Mouse (Mus musculus) lung, postnatal 0 days (tissue): ENCODE measurements at regions not wholly inside any gene's neighbourhood (a gene's known extent, or its start where the extent isn't known, plus 50 kb on each side); places are given as distances from the start of the nearest gene placed in this dataset.
A peak's percentile ranks its signal among the peaks of the same experiment; 100 is the strongest.

Source experiments
- ATAC-seq: fragments of 200-750 bp; cut with Nextera tagmentation; 2 replicates; pipeline ENCODE4 v1.8.0; 2017; ENCODE audit warnings: moderate library complexity
- DNase-seq: peaks from one replicate; pipeline ENCODE4 v3.0.0-alpha.2; 2016; ENCODE audit warnings: low spot score
- H3K27ac ChIP-seq: fragments of 300-500 bp; sonication (generic); 2 replicates; pipeline ENCODE4 v1.5.1; 2014; ENCODE audit warnings: antibody characterized with exemption, mild to moderate bottlenecking, low read length, mixed read lengths
- H3K27me3 ChIP-seq: fragments of 300-500 bp; sonication (generic); replicated peaks from 2 replicates; pipeline ENCODE4 v1.6.1; 2014; ENCODE audit warnings: low read length, mixed read lengths; ENCODE audit not compliant: insufficient read depth
- H3K36me3 ChIP-seq: fragments of 300-500 bp; sonication (generic); 2 replicates; pipeline ENCODE4 v1.6.1; 2014; ENCODE audit warnings: low read length, mixed read lengths; ENCODE audit not compliant: insufficient read depth
- H3K4me1 ChIP-seq: fragments of 300-500 bp; sonication (generic); 2 replicates; pipeline ENCODE4 v1.6.1; 2014; ENCODE audit warnings: antibody characterized with exemption, low read depth, low read length, mixed read lengths; ENCODE audit not compliant: insufficient read depth
- H3K4me2 ChIP-seq: fragments of 300-500 bp; sonication (generic); replicated peaks from 2 replicates; pipeline ENCODE4 v1.6.1; 2014; ENCODE audit warnings: low read depth, mild to moderate bottlenecking, low read length, moderate library complexity, mixed read lengths
- H3K4me3 ChIP-seq: fragments of 300-500 bp; sonication (generic); 2 replicates; pipeline ENCODE4 v1.5.1; 2014; ENCODE audit warnings: low read depth, low read length
- H3K9ac ChIP-seq: fragments of 300-500 bp; sonication (generic); replicated peaks from 2 replicates; pipeline ENCODE4 v1.6.1; 2014; ENCODE audit warnings: low read depth, mild to moderate bottlenecking
- H3K9me3 ChIP-seq: fragments of 300-500 bp; sonication (generic); 2 replicates; pipeline ENCODE4 v1.6.1; 2016; ENCODE audit warnings: low read length, mixed read lengths
- CTCF ChIP-seq: IDR thresholded peaks from 2 replicates; pipeline ENCODE4 v1.5.1; 2016; ENCODE audit warnings: antibody characterized with exemption, mild to moderate bottlenecking
- EP300 ChIP-seq: IDR thresholded peaks from 2 replicates; pipeline ENCODE4 v1.6.1; 2016; ENCODE audit warnings: antibody characterized with exemption, mild to moderate bottlenecking, control low read depth
- WGBS: fragments of 180-500 bp; shearing (Covaris S2); extraction: QIAGEN DNeasy Blood & Tissue Kit; methylation state at CpG from one replicate; pipeline ENCODE4 v1.1.7; 2014; 5-methylcytosine and 5-hydroxymethylcytosine counted together

DNA sequence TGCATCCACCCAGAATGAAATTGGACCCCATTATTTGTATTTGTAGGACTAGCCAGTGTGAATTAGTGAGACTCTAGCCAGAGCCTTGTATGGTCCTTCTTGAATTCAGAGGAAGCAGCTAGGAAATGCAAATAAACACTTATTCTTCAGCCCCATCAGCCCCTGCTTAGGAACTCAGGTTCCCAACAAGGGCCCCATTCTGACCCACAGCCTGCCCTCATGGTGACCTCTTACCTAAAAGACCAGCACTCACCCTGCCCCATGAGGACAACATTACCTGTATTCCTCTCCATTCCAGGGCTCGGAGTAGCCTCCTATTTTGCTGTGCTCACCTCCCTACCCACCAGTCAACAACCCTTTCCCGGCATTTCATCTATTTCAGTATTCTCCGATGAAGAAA lies 283.6 kb upstream of the Noct start:
- Histone ChIP-seq H3K4me1 (peaks cover 2% of the 10 kb centered on the region; the same call in 1 of the 2 replicates), H3K4me2 (no peak overlapping the region), H3K27me3 (no peaks in the 10 kb centered on the region), H3K36me3 (no peaks in the 10 kb centered on the region), H3K9ac (no peak overlapping the region), H3K27ac (no peak overlapping the region), H3K9me3 (no peaks in the 10 kb centered on the region), H3K4me3 (no peak overlapping the region)
- DNase-seq (no peak), ATAC-seq (no peak)
- 56% methylated on average over 3 of the region's 3 CpGs for WGBS
- no peak for TF ChIP-seq CTCF
- no peak for TF ChIP-seq EP300

DNA sequence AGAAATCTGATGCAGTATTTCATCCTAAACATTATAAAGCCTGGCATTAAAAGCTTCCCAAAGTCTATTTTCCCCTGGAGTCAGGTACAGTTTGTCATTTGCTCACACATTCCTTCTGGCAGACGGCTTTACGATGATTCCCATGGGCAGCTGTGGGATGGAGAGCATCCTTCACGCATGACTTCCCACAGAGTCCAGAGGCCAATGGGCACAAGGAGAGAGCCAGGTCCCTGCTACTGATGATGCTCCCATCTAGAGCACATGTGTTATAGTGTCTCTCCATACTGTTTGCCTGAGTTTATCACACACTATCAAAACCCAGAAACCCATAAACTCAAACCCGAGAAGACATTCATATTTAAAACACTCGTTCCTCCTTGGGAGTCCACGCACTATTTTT lies 270.8 kb upstream of the Noct start:
- no peak overlapping the region for H3K4me2 ChIP-seq
- H3K36me3 ChIP-seq: no peaks in the 10 kb centered on the region
- H3K4me1 ChIP-seq: no peaks in the 10 kb centered on the region
- no peaks in the 10 kb centered on the region for H3K9me3 ChIP-seq
- no peaks in the 10 kb centered on the region for H3K27me3 ChIP-seq
- no peak overlapping the region for H3K4me3 ChIP-seq
- H3K27ac ChIP-seq: no peak overlapping the region
- H3K9ac ChIP-seq: no peak overlapping the region
- ATAC-seq: no peak
- 87% methylated on average over 6 of the region's 6 CpGs for WGBS
- TF ChIP-seq EP300 (no peak), CTCF (no peak)
- DNase-seq: no peak

DNA sequence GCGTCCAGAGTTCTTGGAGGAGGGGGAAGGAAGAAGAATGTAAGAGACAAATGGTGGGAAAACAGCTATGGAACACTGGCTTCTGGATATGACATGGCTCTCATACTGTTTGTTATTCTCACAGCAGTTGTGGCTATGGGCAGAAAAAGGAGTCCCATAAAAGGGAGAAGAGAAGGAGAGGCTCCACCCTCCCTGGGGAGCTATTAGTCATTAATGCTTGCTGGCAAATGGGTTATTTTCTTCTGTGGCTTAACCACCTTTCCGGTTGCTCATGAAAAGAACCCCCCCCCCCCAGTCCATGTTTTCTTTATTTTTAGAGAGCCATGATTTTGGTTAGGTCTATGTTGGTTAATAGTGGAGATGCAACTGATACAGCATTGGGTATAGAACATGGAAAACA lies 253.9 kb upstream of the Noct start:
- Histone ChIP-seq H3K9me3 (no peaks in the 10 kb centered on the region), H3K27me3 (no peaks in the 10 kb centered on the region), H3K27ac (no peak overlapping the region), H3K36me3 (no peaks in the 10 kb centered on the region), H3K4me2 (no peak overlapping the region), H3K4me3 (no peak overlapping the region), H3K4me1 (no peaks in the 10 kb centered on the region), H3K9ac (no peak overlapping the region)
- ATAC-seq: no peak
- DNase-seq: no peak
- WGBS: 96% methylated on average over 2 of the region's 2 CpGs
- TF ChIP-seq CTCF: no peak
- TF ChIP-seq EP300: no peak

DNA sequence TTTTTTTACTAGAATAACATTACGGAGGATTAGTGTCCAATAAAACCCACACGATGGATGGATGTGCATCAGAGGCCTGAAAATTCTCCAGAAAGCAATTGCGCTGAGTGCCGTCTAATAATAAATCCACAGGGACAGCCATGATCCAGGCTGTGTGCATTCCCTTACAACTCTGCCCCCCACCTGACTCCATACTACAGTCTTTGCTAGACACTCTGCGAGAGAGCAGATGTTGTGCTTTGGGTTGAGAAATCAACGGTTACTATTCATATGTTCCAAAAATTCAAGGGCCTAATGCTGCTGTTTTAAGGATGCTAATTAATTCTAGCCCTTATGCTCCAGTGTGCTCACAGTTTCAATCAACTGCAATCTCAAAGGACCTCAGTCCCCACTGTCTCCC lies 251.2 kb upstream of the Noct start:
- WGBS: 90% methylated on average over 6 of the region's 6 CpGs
- TF ChIP-seq EP300 (no peak), CTCF (no peak)
- H3K9me3 ChIP-seq: no peaks in the 10 kb centered on the region
- H3K4me1 ChIP-seq: no peaks in the 10 kb centered on the region; the same call in 1 of the 2 replicates
- H3K9ac ChIP-seq: no peak overlapping the region
- H3K4me2 ChIP-seq: no peak overlapping the region
- H3K27me3 ChIP-seq: no peaks in the 10 kb centered on the region
- no peak overlapping the region for H3K4me3 ChIP-seq
- H3K27ac ChIP-seq: no peak overlapping the region
- no peaks in the 10 kb centered on the region for H3K36me3 ChIP-seq
- ATAC-seq: no peak
- no peak for DNase-seq

DNA sequence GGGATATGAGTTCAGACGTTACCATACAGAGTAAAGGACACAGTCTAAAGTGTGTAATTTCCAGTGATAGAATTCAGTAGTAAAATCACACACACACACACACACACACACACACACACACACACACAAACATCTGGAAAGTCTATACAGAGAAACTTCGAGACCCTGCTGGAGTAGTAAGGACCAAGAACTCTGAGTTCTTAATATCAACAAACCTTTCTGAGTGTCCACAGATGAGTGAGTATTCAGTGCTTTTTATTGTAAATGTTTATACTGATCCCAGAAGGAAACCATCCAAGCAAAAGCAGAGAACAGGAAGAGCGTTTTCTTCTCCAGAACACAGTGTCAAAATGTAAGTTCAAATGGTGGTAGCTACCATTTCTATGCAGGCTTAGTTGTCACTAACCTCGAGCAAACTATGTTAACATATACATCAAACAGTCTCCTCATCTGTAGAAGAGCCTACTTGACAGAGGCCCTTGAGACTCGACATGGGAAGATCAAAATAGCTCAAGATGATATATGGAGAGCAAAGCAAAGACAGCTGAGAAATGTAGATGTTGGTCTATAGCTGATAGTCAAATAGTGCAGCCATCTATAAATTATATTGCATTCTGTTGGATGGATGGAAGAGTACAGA lies 248.0 kb upstream of the Noct start:
- TF ChIP-seq CTCF (no peak), EP300 (no peak)
- Histone ChIP-seq H3K4me3 (no peak overlapping the region), H3K36me3 (no peaks in the 10 kb centered on the region), H3K4me2 (no peak overlapping the region), H3K4me1 (no peaks in the 10 kb centered on the region; the same call in 1 of the 2 replicates), H3K27ac (no peak overlapping the region), H3K27me3 (no peaks in the 10 kb centered on the region), H3K9me3 (no peaks in the 10 kb centered on the region), H3K9ac (no peak overlapping the region)
- WGBS: 33% methylated on average over 5 of the region's 5 CpGs
- DNase-seq: no peak
- no peak for ATAC-seq

DNA sequence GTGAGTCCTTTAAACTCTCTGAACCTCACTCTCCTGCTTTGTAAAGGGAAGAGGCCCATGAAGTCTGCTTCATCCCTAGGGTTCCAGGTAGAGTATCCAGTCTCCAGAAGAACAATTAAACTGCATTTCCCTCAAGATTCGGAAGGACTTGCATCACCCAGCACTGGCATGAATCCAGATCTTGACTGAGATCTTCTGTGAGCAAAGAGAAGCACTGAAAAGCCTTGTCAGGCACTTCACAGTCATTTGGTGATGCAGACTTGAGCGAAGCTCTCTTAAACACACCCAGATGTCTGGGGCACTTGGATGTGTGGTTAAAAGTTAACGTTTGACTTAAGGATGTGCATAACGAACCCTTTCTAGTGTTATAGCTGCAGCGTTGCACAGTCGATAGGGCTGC lies 247.4 kb upstream of the Noct start:
- no peak for TF ChIP-seq EP300
- WGBS: 38% methylated on average over 6 of the region's 6 CpGs

DNA sequence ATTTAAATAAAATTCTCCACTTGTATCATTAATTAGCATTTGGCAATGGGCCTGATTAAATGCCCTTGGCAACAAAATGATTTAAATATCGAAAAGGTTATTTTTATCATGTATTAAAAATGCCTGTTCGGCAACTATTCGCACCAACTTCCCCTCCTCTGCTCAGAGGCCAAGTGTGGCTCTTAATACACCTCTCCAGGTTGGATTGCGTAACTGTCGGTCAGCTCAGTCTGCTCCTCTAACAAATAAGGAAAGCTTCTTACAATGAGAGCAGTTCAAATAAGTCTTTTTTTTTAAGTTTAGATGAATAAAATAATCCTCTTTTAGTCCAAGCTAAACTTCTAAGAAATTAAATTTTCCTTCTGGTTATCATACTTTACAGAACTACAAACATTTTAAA lies 245.6 kb upstream of the Noct start:
- Histone ChIP-seq H3K27ac (no peak overlapping the region), H3K4me3 (no peak overlapping the region), H3K4me2 (no peak overlapping the region), H3K9me3 (no peaks in the 10 kb centered on the region), H3K4me1 (no peaks in the 10 kb centered on the region; the same call in 1 of the 2 replicates), H3K36me3 (no peaks in the 10 kb centered on the region), H3K9ac (no peak overlapping the region), H3K27me3 (no peaks in the 10 kb centered on the region)
- DNase-seq: peak; percentile 70
- peak; percentile 76 for ATAC-seq
- 55% methylated on average over 5 of the region's 5 CpGs for WGBS
- TF ChIP-seq CTCF (no peak), EP300 (peak; percentile 48)

More for the DNA sequence above, 247.4 kb upstream of the Noct start:
- H3K4me2 ChIP-seq: no peak overlapping the region
- DNase-seq (peak; percentile 50), ATAC-seq (peak; percentile 58)
- no peak overlapping the region for H3K4me3 ChIP-seq
- H3K4me1 ChIP-seq: no peaks in the 10 kb centered on the region; the same call in 1 of the 2 replicates
- H3K27me3 ChIP-seq: no peaks in the 10 kb centered on the region
- H3K9ac ChIP-seq: no peak overlapping the region
- no peak overlapping the region for H3K27ac ChIP-seq
- no peaks in the 10 kb centered on the region for H3K9me3 ChIP-seq
- no peaks in the 10 kb centered on the region for H3K36me3 ChIP-seq
